Mouse (Mus musculus) MEL (cell line): ENCODE results near the gene Camkv.

ENCODE experiments used
- CTCF ChIP-seq, 3 experiments: IDR thresholded peaks in 2 of 3; conservative IDR thresholded peaks in 1 of 3; 2 replicates each; pipeline ENCODE4 v1.5.1; 2011 to 2012; ENCODE audit warnings: low read length in 3 of 3, low read depth in 2 of 3, mild to moderate bottlenecking in 2 of 3, improper control_type of control experiment in 1 of 3, inconsistent platforms in 1 of 3, mixed read lengths in 1 of 3, moderate library complexity in 1 of 3; ENCODE audit not compliant: control insufficient read depth in 1 of 3, insufficient read depth in 1 of 3, poor library complexity in 1 of 3, severe bottlenecking in 1 of 3
- EP300 ChIP-seq, 2 experiments: IDR thresholded peaks; 2 replicates each; pipeline ENCODE4 v1.6.1; 2011; ENCODE audit warnings: improper control_type of control experiment in 2 of 2, low read length in 2 of 2, low read depth in 1 of 2, mild to moderate bottlenecking in 1 of 2
- MAX ChIP-seq: IDR thresholded peaks from 2 replicates; pipeline ENCODE4 v1.6.1; 2011; ENCODE audit warnings: low read length, improper control_type of control experiment
- POLR2A ChIP-seq, 2 experiments: IDR thresholded peaks; 2 replicates each; pipeline ENCODE4 v1.6.1; 2011 to 2012; ENCODE audit warnings: low read length in 2 of 2, mild to moderate bottlenecking in 2 of 2, control low read depth in 1 of 2, improper control_type of control experiment in 1 of 2, low read depth in 1 of 2, moderate library complexity in 1 of 2; ENCODE audit not compliant: control insufficient read depth in 1 of 2, insufficient read depth in 1 of 2, poor library complexity in 1 of 2
- SMC3 ChIP-seq: IDR thresholded peaks from 2 replicates; pipeline ENCODE4 v1.6.1; 2011; ENCODE audit warnings: low read depth, low read length, improper control_type of control experiment

GRCm38 (mm10) chr9:107996049-107996448, 60.6 kb downstream of the Camkv start, which contains the start of gene Gm20662:
- no peak for TF ChIP-seq EP300 (IDR thresholded peaks at IDR 0.05; ENCODE audit: low read depth in 1 of 2, low read length in 2 of 2)
- no peak for TF ChIP-seq MAX
- no peak for TF ChIP-seq CTCF (IDR thresholded peaks at IDR 0.05 in 2 of 3, conservative IDR thresholded peaks at IDR 0.05 in 1 of 3; ENCODE audit: control insufficient read depth in 1 of 3, insufficient read depth in 1 of 3, low read depth in 2 of 3, low read length in 3 of 3, poor library complexity in 1 of 3, severe bottlenecking in 1 of 3)
- TF ChIP-seq POLR2A (IDR thresholded peaks at IDR 0.05; ENCODE audit: control insufficient read depth in 1 of 2, insufficient read depth in 1 of 2, low read depth in 1 of 2, low read length in 2 of 2, poor library complexity in 1 of 2), result no peak
- no peak for TF ChIP-seq SMC3
